Mouse (Mus musculus): Measurements from ENCODE around the gene Sema6b.

- TF ChIP-seq CTCF (IDR thresholded peaks at IDR 0.05; ENCODE audit: borderline replicate concordance, insufficient read depth, low read length) = peak; percentile 74
- no peak for TF ChIP-seq POLR2A (IDR thresholded peaks at IDR 0.05; ENCODE audit: low read depth, low read length)
These were observed 7.5 kb downstream of the Sema6b start for GRCm38 (mm10) chr17:56132661-56133060.
